Mouse (Mus musculus): ENCODE results near the gene Dse.
"Not testable (repeated sequence)": the region's sequence is repeated elsewhere in the genome, so short reads cannot be mapped to it uniquely, and the experiment has no call there.

Dse gene

GRCm38 (mm10) chr10:34207503-34207850 lies at the start of gene Dse:
Dse (minus strand) TSS chr10:34207715.
- no peak for DNase-seq

DNA sequence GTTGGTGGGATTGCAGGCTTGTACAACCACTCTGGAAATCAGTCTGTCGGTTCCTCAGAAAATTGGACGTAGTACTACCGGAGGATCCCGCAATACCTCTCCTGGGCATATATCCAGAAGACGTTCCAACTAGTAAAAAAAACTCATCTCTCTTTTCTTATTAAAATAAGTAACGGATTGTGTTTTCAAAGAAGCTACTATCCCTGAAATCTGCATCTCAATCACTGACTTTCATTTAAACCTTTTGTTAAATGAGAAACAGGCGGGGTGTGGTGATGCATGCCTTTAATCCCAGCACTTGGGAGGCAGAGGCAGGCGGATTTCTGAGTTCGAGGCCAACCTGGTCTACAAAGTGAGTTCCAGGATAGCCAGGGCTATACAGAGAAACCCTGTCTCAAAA lies 45.3 kb upstream of the Dse start:
- DNase-seq = not testable (repeated sequence)

DNA sequence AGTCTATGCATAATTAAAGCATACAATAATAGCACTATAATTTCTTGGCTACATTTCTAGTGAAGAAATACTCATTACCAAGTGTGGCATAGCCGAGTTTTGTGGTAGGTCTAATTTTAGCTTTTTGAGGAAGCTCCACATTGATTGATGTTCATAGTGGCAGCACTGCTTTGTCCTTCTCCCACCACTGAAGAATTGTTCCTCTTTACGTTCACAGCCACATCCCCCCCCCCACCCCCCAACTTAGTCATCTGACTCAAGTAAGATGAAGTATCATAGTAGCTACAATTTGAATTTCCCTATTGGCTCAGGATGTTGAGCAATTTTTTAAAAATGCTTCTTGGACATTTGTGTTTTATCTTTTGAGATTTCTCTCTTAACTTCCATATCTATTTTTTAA lies 42.1 kb upstream of the Dse start:
- DNase-seq = no peak

DNA sequence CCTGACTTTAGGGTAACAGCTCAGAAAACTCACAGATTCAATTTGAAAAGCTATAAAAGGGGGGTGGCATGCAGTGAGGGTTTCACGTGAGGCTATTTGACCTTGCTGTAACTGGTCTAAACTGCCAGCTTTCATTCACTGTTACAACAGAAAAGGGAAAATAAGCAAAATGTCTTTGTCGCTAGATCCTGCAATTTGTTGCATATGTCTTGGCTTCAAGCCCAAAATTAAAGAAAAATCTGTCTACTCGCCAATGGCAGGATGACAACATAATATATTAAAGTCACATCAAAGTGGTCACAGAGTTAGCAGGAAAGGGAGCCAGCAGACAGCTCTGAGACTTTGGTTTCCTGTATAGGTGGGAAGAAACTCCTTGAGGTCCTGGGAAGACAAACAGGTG lies 40.2 kb upstream of the Dse start:
- DNase-seq = no peak

DNA sequence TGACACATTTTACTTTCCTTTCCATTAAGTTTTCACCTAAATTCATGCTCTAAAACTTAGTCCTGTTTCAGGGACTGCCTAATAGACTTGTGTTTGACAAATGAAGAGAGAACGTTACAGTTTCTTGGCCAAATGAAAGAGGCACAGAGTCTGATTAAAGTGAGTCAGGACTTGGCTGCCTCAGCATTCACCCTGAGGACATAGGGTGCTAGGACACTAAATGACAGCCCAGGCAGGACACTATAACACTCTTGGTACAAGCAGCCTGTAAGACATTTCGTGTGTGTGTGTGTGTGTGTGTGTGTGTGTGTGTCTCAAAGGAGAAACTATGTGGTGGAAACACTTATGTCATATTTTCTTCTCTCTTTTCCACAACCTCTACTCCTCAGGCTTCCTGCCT lies 38.6 kb upstream of the Dse start:
- no peak for DNase-seq

GRCm38 (mm10) chr10:34244745-34245144 lies 37.2 kb upstream of the Dse start:
- no peak for DNase-seq

GRCm38 (mm10) chr10:34238536-34238935 lies 31.0 kb upstream of the Dse start:
- no peak for DNase-seq

DNA sequence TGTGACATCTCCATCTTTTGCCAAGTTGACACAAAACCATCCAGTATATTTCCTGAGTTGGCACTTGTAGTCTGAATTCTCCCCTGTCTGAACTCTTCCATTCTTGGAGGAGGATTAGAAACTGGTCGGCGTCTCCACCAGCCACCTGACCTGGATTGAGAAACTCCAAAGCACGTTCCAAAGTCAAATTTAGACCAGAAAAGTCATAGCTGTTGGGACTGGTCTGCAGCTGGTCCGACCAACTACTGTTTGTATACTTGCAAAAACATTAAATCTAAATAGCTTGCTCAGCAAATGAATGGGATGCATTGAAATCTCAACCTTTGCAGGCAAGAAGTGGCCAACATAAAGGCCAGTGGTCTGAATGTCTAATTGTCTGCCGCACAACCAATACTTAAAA lies 29.1 kb upstream of the Dse start:
- DNase-seq = no peak

GRCm38 (mm10) chr10:34235384-34235783 lies 27.9 kb upstream of the Dse start:
- DNase-seq = no peak

DNA sequence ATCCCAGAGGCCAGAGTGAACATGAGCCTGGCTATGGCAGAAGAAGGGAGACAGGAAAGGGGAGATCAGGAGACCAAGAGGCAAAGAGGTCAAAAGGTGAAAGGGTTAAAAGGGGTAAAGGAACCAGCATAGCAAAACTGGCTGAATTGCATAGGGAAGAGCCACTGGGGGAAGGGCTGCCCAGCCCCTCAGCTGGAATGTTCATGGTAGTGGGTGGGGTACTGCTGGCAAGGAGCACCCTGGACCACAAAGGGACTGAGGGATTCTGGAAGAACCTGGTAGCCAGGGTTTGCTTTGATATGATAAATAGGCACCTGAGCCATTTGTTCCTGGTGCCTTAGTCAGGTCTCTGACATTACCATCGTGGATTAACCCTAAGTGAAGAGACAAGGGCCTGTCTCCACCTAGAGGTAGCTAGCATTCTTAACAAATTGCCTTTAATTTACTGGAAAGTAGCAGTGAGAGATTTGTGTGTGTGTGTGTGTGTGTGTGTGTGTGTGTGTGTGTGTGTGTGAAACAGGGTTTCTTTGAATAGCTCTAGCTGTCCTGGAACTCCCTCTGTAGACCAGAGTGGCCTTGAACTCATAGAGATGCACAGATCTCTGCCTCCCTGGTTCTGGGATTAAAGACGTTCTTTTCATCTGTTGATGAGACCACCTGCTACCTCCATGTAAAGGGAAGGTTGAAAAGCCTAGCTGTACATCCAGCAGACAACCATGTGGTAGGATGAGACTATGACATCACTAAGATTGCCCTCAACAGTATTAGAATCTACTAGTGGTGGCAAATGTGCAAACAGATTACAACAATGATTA lies 26.6 kb upstream of the Dse start:
- DNase-seq = no peak

- no peak for DNase-seq
These were observed 25.9 kb upstream of the Dse start for GRCm38 (mm10) chr10:34233418-34233817.

DNA sequence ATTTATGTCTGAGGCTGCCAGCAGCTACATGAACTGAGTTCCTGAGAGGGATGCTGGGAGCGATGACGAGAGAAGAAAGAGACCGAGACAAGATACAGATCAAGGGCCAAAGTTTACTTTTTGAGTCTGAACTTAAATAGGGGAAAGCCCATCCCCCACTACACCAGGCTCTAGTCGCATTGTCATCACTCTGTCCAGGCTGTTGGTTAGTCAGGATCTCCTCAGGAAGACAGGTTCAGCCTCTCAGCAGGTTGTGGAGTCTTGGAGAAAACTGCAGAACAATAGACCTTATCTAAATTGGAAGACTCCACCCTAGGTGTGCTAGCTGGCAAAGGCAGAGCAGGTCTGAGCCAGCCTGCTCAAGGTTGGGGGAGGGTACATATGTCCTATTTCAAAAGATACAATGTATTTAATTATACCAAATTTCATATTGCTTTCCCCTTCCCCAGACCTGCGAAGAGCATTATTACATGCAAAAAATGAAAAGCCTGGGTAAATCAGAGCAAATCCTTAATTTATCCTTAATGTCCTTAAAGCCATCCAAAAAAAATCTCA lies 22.7 kb upstream of the Dse start:
- DNase-seq = no peak

- no peak for DNase-seq
These were observed 22.0 kb upstream of the Dse start for GRCm38 (mm10) chr10:34229491-34229890.

DNA sequence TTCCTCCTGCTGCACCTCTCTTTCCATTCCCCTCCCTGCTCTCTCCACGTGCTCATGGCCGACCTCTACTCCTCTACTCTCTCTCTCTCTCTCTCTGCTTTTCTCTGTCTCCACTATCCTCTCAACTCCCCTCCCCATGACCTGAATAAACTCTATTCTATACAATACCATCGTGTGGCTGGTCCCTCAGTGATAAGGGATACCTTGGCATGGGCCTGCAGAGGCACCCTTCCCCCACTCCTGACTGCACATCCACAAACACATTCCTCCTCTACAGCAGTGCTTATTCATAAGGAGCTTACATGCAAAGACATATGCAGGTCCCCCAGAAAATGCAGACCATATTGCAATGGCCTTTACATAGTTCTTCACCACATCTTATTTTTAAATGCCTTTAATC lies 16.1 kb upstream of the Dse start:
- no peak for DNase-seq

GRCm38 (mm10) chr10:34221909-34222620 lies 14.6 kb upstream of the Dse start:
- DNase-seq = no peak

DNA sequence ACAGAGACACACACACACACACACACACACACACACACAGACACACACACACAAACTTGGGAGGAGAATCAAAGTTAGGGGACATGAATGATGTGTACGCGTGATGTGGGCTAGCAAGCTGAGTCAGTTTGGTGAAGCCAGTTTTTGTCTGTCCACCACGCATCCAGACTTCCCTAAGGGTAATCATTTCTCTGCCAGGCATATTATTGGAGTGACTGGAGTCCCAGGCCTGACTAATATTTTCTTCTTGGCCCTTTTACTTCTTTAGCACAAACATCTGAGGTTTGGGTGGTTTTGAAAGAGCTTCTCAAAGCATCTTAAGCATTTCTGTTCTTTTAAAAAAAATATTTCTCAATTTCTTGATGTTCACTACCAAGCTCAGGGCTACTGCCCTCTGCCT lies 10.7 kb upstream of the Dse start:
- no peak for DNase-seq

DNA sequence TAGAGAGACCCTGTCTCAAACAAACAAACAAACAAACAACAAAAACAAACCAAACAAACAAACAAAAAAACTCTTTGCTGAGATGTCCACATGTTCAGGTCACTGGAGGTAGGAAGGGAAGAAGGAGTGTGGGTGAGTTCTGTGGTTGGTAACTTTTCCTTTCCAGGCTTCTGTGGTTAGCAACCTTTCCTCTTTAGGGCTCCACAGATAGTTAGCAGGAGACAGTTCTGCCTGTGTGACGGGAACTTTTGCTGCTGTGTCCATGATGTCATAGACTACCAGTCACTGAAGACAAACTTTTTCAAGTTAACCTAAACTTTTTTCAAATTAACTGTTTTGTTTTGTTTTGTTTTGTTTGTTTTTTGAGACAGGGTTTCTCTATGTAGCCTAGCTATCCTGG lies 8.2 kb upstream of the Dse start:
- no peak for DNase-seq

GRCm38 (mm10) chr10:34209951-34210350 lies 2.4 kb upstream of the Dse start:
- DNase-seq = no peak

- no peak for DNase-seq
These were observed 516 bp upstream of the Dse start for GRCm38 (mm10) chr10:34208031-34208430.

DNA sequence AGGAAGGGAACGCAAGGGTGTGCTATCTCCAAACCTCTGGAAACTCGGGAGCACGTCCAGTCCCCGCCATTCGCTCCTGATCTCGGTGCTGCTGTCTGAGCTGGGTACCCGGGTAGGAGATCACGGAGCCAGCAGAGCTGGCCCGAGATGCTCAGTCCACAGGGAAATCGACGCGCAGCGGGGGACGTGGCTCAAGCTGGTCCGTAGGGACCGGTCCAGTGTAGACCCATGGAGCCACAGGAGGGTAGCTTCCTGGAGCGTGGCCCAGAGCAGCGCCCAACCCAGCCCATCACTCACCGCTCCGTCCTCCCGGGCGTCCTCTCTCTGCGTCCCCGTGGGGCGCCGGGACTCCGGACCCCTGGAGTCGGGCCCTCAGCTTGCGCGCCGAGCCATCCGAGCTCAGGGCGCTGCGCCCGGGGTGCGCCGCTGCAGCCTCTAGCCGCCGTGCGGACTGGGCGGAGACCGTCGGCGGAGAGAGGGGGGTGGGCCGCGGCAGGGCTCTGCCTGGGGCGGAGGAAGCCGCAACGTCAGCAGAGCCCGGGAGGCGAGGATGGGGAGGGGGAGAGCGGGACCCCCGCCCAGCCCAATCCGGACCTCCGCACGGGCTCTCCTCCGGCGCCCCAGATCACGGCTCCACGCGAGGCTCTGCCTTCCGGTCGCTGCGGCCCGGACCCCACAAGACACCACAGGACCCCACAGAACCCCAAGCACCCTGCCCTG lies 572 bp downstream of the Dse start:
- DNase-seq = no peak

DNA sequence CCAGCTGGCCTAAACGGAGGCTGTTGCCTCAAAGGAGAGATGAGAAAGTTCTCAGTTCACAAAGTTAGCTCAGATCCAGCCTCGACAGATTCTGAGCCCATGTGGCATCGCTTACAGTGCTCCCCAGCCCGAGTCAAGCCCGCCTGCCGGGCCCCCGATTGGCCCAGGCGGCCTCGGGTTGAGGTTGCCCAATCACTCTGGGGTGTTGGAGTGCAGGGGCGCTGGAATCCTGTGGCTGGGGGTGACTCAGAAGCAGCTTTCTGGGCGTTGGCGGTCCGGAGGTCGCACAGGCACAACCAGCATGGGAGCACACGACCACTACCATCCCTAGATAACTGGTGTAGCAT lies 1.1 kb downstream of the Dse start:
- no peak for DNase-seq

GRCm38 (mm10) chr10:34205825-34206224 lies 1.7 kb downstream of the Dse start:
- no peak for DNase-seq

DNA sequence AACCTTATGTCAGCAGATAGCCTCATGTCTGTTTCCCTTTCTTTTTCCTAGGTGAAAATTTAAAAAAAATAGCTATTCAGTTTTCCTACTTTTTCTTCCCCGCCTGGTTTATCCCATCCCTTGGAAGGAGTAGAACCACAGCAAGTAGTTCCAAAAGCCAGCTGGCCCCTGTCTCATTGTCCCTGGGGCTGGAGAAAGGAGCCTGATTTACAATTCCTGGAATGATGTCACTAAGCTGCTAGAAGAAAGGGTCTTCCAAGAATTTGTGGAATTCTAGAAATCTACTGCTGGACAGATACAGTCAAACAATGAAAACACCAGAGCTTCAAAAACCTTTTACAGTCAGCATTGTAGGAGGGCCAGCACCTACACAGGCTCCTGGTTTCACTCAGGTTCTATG lies 6.8 kb downstream of the Dse start:
- no peak for DNase-seq

DNA sequence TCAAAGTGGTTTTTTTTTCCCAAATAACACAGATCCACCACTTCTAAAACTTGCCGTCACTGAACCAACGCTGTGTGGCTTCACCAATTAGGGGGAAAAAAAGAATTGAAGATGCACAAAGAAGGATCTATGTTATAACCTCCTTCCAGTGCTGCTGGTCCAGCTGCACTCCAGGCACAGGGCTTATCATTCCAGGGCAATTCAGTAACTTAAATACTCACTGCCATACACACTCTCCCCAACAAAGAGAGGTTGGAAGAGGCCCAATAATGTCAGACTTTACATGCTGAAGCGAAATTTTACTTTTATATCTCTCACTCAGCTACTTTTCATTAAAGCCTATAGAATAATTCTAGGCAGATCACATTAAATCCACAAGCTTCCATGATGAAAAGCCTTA lies 8.9 kb downstream of the Dse start:
- no peak for DNase-seq
